Mouse (Mus musculus) C2C12 (cell line): ENCODE measurements around the gene Tsfm.

Source experiments
- CEBPB ChIP-seq: IDR thresholded peaks from one replicate; pipeline ENCODE4 v1.6.1; 2011; ENCODE audit warnings: low read depth, mild to moderate bottlenecking, control low read depth, moderate library complexity
- CTCF ChIP-seq: IDR thresholded peaks from one replicate; pipeline ENCODE4 v1.5.1; 2011; ENCODE audit not compliant: control insufficient read depth, insufficient read depth, insufficient read length
- FOSL1 ChIP-seq: IDR thresholded peaks from one replicate; pipeline ENCODE4 v1.8.0; 2011; ENCODE audit warnings: mild to moderate bottlenecking, low read length; ENCODE audit not compliant: poor library complexity, insufficient read depth, severe bottlenecking
- MAX ChIP-seq: IDR thresholded peaks from one replicate; pipeline ENCODE4 v1.6.1; 2011; ENCODE audit warnings: mild to moderate bottlenecking, control low read depth
- MYOG ChIP-seq: IDR thresholded peaks from one replicate; pipeline ENCODE4 v1.6.1; 2011; ENCODE audit not compliant: control insufficient read depth, insufficient read length; ENCODE audit errors: extremely low read depth
- USF1 ChIP-seq: IDR thresholded peaks from one replicate; pipeline ENCODE4 v1.6.1; 2011; ENCODE audit warnings: low read depth, mild to moderate bottlenecking, control low read depth, moderate library complexity

GRCm38 (mm10) chr10:127042468-127043115 is 12.0 kb upstream of the Tsfm start:
- TF ChIP-seq CTCF (no peak), MAX (no peak), USF1 (no peak), CEBPB (no peak), FOSL1 (no peak), MYOG (no peak)
